Mouse (Mus musculus) liver, embryonic 16.5 days (tissue): Measurements from ENCODE around the gene Nppa. TPM values are rescaled to one million over a fixed set of nuclear protein-coding genes. Genes with fewer than 3 reads are reported as not detected.

Experiments
- polyA plus RNA-seq: library from polyadenylated mRNA; unstranded; fragments of >200 nt; fragmentation: Nextera tagmentation; extraction: Ambion mirVana; gene quantifications from 2 replicates; pipeline ENCODE4 v1.2.1, GENCODE M21; 2015

The Nppa gene
- polyA plus RNA-seq, 1 experiment from 2014 or later = not detected

Other genes starting within 250 kb of the Nppa start
- 3.2 and 3.4 TPM in 2 replicates for gene Zfp984, start 190.9 kb upstream of the Nppa start, polyA plus RNA-seq
- gene Zfp933, start 152.4 kb upstream of the Nppa start, polyA plus RNA-seq = 1.3 and 1.5 TPM in 2 replicates
- 26.9 and 29.4 TPM in 2 replicates for gene Miip, start 131.9 kb upstream of the Nppa start, polyA plus RNA-seq
- gene Fv1, start 131.7 kb upstream of the Nppa start, polyA plus RNA-seq = 1.8 and 2.0 TPM in 2 replicates
- 15.9 and 16.2 TPM in 2 replicates for gene Mfn2, start 96.0 kb upstream of the Nppa start, polyA plus RNA-seq
- 28.8 and 30.7 TPM in 2 replicates for gene Plod1, start 64.0 kb upstream of the Nppa start, polyA plus RNA-seq
- gene 2510039O18Rik, start 59.8 kb upstream of the Nppa start, polyA plus RNA-seq = 4.0 and 5.8 TPM in 2 replicates
- gene Nppb, start 14.9 kb upstream of the Nppa start, polyA plus RNA-seq = not detected in 2 replicates
- 1.4 and 1.8 TPM in 2 replicates for gene Clcn6, start 38.1 kb downstream of the Nppa start, polyA plus RNA-seq
- gene Mthfr, start 38.4 kb downstream of the Nppa start, polyA plus RNA-seq = 10.9 and 11.9 TPM in 2 replicates
- gene Agtrap, start 87.3 kb downstream of the Nppa start, polyA plus RNA-seq = 9.2 and 9.4 TPM in 2 replicates
- 12.4 and 13.9 TPM in 2 replicates for gene Mad2l2, start 129.7 kb downstream of the Nppa start, polyA plus RNA-seq
- 0.04 TPM in 2 replicates for gene Draxin, start 130.0 kb downstream of the Nppa start, polyA plus RNA-seq
- 10.6 and 11.4 TPM in 2 replicates for gene Fbxo6, start 151.4 kb downstream of the Nppa start, polyA plus RNA-seq
- 0.63 and 0.71 TPM in 2 replicates for gene Fbxo44, start 159.8 kb downstream of the Nppa start, polyA plus RNA-seq
- not detected in 2 replicates for gene Fbxo2, start 159.9 kb downstream of the Nppa start, polyA plus RNA-seq